Mouse (Mus musculus): ENCODE data around the gene Rab44. TPM values are rescaled to one million over a fixed set of nuclear protein-coding genes. Genes with fewer than 3 reads are reported as not detected.

Gene Rab44
- total RNA-seq, 1 experiment from 2014 or later, result 147 TPM

- no peak for ATAC-seq (replicated peaks; ENCODE audit: low read depth, poor library complexity, severe bottlenecking)
These were observed 8.9 kb downstream of the Rab44 start for GRCm38 (mm10) chr17:29122817-29123216.

GRCm38 (mm10) chr17:29123578-29124174 lies 9.7 kb downstream of the Rab44 start:
- no peak for ATAC-seq (replicated peaks; ENCODE audit: low read depth, poor library complexity, severe bottlenecking)

GRCm38 (mm10) chr17:29126561-29126960 lies 12.6 kb downstream of the Rab44 start:
- ATAC-seq (replicated peaks; ENCODE audit: low read depth, poor library complexity, severe bottlenecking), result no peak

GRCm38 (mm10) chr17:29129341-29129740 lies 15.4 kb downstream of the Rab44 start:
- no peak for ATAC-seq (replicated peaks; ENCODE audit: low read depth, poor library complexity, severe bottlenecking)

GRCm38 (mm10) chr17:29135066-29135465 lies 21.1 kb downstream of the Rab44 start:
- no peak for ATAC-seq (replicated peaks; ENCODE audit: low read depth, poor library complexity, severe bottlenecking)

GRCm38 (mm10) chr17:29136236-29136635 lies 22.3 kb downstream of the Rab44 start:
- no peak for ATAC-seq (replicated peaks; ENCODE audit: low read depth, poor library complexity, severe bottlenecking)

- no peak for ATAC-seq (replicated peaks; ENCODE audit: low read depth, poor library complexity, severe bottlenecking)
These were observed 24.0 kb downstream of the Rab44 start for GRCm38 (mm10) chr17:29137906-29138305.

GRCm38 (mm10) chr17:29141577-29141976 lies 27.6 kb downstream of the Rab44 start:
- no peak for ATAC-seq (replicated peaks; ENCODE audit: low read depth, poor library complexity, severe bottlenecking)

GRCm38 (mm10) chr17:29143266-29143665 lies 29.3 kb downstream of the Rab44 start:
- peak; percentile 57 for ATAC-seq (replicated peaks; ENCODE audit: low read depth, poor library complexity, severe bottlenecking)

GRCm38 (mm10) chr17:29145101-29145500 lies 31.2 kb downstream of the Rab44 start:
- ATAC-seq (replicated peaks; ENCODE audit: low read depth, poor library complexity, severe bottlenecking), result no peak

GRCm38 (mm10) chr17:29147273-29147672 lies 33.3 kb downstream of the Rab44 start:
- ATAC-seq (replicated peaks; ENCODE audit: low read depth, poor library complexity, severe bottlenecking), result no peak

GRCm38 (mm10) chr17:29147773-29148172 lies 33.8 kb downstream of the Rab44 start:
- ATAC-seq (replicated peaks; ENCODE audit: low read depth, poor library complexity, severe bottlenecking), result no peak

GRCm38 (mm10) chr17:29149766-29150165 lies 35.8 kb downstream of the Rab44 start:
- 0 out of 2 replicates have a peak, but pooled peaks have one; percentile 13 for ATAC-seq (replicated peaks; ENCODE audit: low read depth, poor library complexity, severe bottlenecking)

GRCm38 (mm10) chr17:29152547-29152946 lies 38.6 kb downstream of the Rab44 start:
- no peak for ATAC-seq (replicated peaks; ENCODE audit: low read depth, poor library complexity, severe bottlenecking)

- ATAC-seq (replicated peaks; ENCODE audit: low read depth, poor library complexity, severe bottlenecking), result 0 out of 2 replicates have a peak, but pooled peaks have one; percentile 14
These were observed 40.3 kb downstream of the Rab44 start for GRCm38 (mm10) chr17:29154247-29154646.

- no peak for ATAC-seq (replicated peaks; ENCODE audit: low read depth, poor library complexity, severe bottlenecking)
These were observed 41.6 kb downstream of the Rab44 start for GRCm38 (mm10) chr17:29155355-29156135.

- ATAC-seq (replicated peaks; ENCODE audit: low read depth, poor library complexity, severe bottlenecking), result peak; percentile 23; the same call in 1 of the 2 replicates
These were observed 42.5 kb downstream of the Rab44 start for GRCm38 (mm10) chr17:29156396-29156795.

GRCm38 (mm10) chr17:29156866-29157265 lies 42.9 kb downstream of the Rab44 start:
- no peak for ATAC-seq (replicated peaks; ENCODE audit: low read depth, poor library complexity, severe bottlenecking)

GRCm38 (mm10) chr17:29158899-29159298 lies 45.0 kb downstream of the Rab44 start:
- no peak for ATAC-seq (replicated peaks; ENCODE audit: low read depth, poor library complexity, severe bottlenecking)

- ATAC-seq (replicated peaks; ENCODE audit: low read depth, poor library complexity, severe bottlenecking), result no peak
These were observed 45.4 kb downstream of the Rab44 start for GRCm38 (mm10) chr17:29159320-29159719.

GRCm38 (mm10) chr17:29159743-29160455 lies 46.0 kb downstream of the Rab44 start:
- ATAC-seq (replicated peaks; ENCODE audit: low read depth, poor library complexity, severe bottlenecking), result no peak
